In genomic region chr2:25797635-25798034, GRCm38 (mm10) we compare ENCODE assay signal across 31 mouse cellular contexts. TPM values are rescaled to one million over a fixed set of nuclear protein-coding genes. Genes with fewer than 3 reads are reported as not detected.
DNase-seq lines count a peak whose midpoint lies in the region; TF ChIP-seq lines count a peak whose summit lies in the region.
"Had no signal": no experiment of that assay in that cellular context is flagged by ENCODE, and none has a peak within 500 bp of the region (broad histone marks: within the 10 kb centered on the region; RNA-seq: fewer than 3 reads in every experiment).

No protein-coding gene starts in this region.

- H3K27ac ChIP-seq in thymus, adult 2 months (ENCODE audit: control insufficient read depth, insufficient read depth, low read length): no peak overlapping the region
- H3K27ac ChIP-seq: embryonic facial prominence, embryonic 12.5 days; heart, embryonic 15.5 days; intestine, embryonic 15.5 days; left cerebral cortex, adult 2 months; liver, embryonic 15.5 days; neural tube, embryonic 15.5 days; stomach, embryonic 15.5 days had no signal

- TF ChIP-seq CTCF in C2C12 (IDR thresholded peaks at IDR 0.05; ENCODE audit: control insufficient read depth, insufficient read depth, insufficient read length): no peak
- no peak for TF ChIP-seq CTCF in thymus, adult 2 months (IDR thresholded peaks at IDR 0.05; ENCODE audit: borderline replicate concordance, control insufficient read depth, extremely low read depth, insufficient read depth, low read length, poor library complexity)

- no peaks in the 10 kb centered on the region for H3K4me1 ChIP-seq in thymus, adult 2 months (replicated peaks; ENCODE audit: control insufficient read depth, insufficient read depth, low read length)
- H3K4me1 ChIP-seq: embryonic facial prominence, embryonic 12.5 days; heart, embryonic 15.5 days; intestine, embryonic 15.5 days; liver, embryonic 15.5 days; stomach, embryonic 15.5 days had no signal

- TF ChIP-seq POLR2A in thymus, adult 2 months (IDR thresholded peaks at IDR 0.05; ENCODE audit: control insufficient read depth, extremely low read depth, insufficient read depth, low read length, poor library complexity): no peak

- intact Hi-C loops in gastrocnemius, postnatal 14 days (cut with DNase I; ENCODE audit: low total_unique reads): no loop called here

- H3K27me3 ChIP-seq in C2C12 (ENCODE audit: control insufficient read depth, insufficient read depth, insufficient read length): peaks cover 19% of the 10 kb centered on the region
- no peaks in the 10 kb centered on the region for H3K27me3 ChIP-seq in thymus, adult 2 months (ENCODE audit: control insufficient read depth, insufficient read depth, low read length)
- H3K27me3 ChIP-seq: embryonic facial prominence, embryonic 12.5 days; heart, embryonic 15.5 days; intestine, embryonic 15.5 days; liver, embryonic 15.5 days; neural tube, embryonic 15.5 days; stomach, embryonic 15.5 days had no signal

- no peaks in the 10 kb centered on the region for H3K36me3 ChIP-seq in C2C12 (ENCODE audit: control insufficient read depth, insufficient read depth)
- H3K36me3 ChIP-seq in thymus, adult 2 months (ENCODE audit: control insufficient read depth, insufficient read depth, low read length): no peaks in the 10 kb centered on the region
- H3K36me3 ChIP-seq: embryonic facial prominence, embryonic 12.5 days; heart, embryonic 15.5 days; intestine, embryonic 15.5 days; liver, embryonic 15.5 days; neural tube, embryonic 15.5 days; stomach, embryonic 15.5 days had no signal

- no peaks in the 10 kb centered on the region for H3K79me3 ChIP-seq in C2C12 (ENCODE audit: low read depth)

- no peak overlapping the region for H3ac ChIP-seq in C2C12 (ENCODE audit: control insufficient read depth, insufficient read length, low read depth)

- 58% methylated on average over 2 of the region's 2 CpGs for WGBS in thymus, adult 2 months

- DNase-seq in kidney, postnatal 10 days: peak; percentile 20
- no peak for DNase-seq in kidney, adult 9 months
- peak; percentile 52 for DNase-seq in brain, adult 2 months (ENCODE audit: low read depth, low spot score)
- DNase-seq in heart, postnatal 4 days: peak; percentile 27
- DNase-seq in gastrocnemius, postnatal 14 days: no peak
- no peak for DNase-seq in thymus, adult 2 months
- DNase-seq: adrenal gland, adult 8-10 months; cerebellum, adult 18-20 months; cerebellum, postnatal 25 days; forebrain, postnatal 0 days; kidney, postnatal 36 days; liver; lung, postnatal 4 days had no signal

- no peak overlapping the region for H3K4me3 ChIP-seq in C2C12 (ENCODE audit: insufficient read depth, poor library complexity, severe bottlenecking)
- H3K4me3 ChIP-seq in thymus, adult 2 months (ENCODE audit: control insufficient read depth, insufficient read depth, low read length): no peak overlapping the region
- H3K4me3 ChIP-seq: embryonic facial prominence, embryonic 12.5 days; heart, embryonic 15.5 days; intestine, embryonic 15.5 days; left cerebral cortex, adult 2 months; liver, embryonic 15.5 days; neural tube, embryonic 15.5 days; stomach, embryonic 15.5 days had no signal

- no peaks in the 10 kb centered on the region for H3K79me2 ChIP-seq in C2C12 (ENCODE audit: control insufficient read depth, insufficient read depth)

TF ChIP-seq in C2C12, 6 proteins besides CTCF, POLR2A, EP300 and RAD21:
- no peak for TF ChIP-seq CEBPB (IDR thresholded peaks at IDR 0.05; ENCODE audit: low read depth)
- no peak for TF ChIP-seq MYOG (IDR thresholded peaks at IDR 0.05; ENCODE audit: control insufficient read depth, extremely low read depth, insufficient read length)
- no peak for TF ChIP-seq FOSL1 (IDR thresholded peaks at IDR 0.05; ENCODE audit: insufficient read depth, low read length, poor library complexity, severe bottlenecking)
- no peak for TF ChIP-seq MAX (IDR thresholded peaks at IDR 0.05)
- TF ChIP-seq MYOD1 (IDR thresholded peaks at IDR 0.05; ENCODE audit: control insufficient read depth, insufficient read length, low read depth): peak; percentile 64

RNA-seq across cellular contexts. Expression of gene Gm13539, which starts 15.6 kb away (rescaled TPM):
- polyA plus RNA-seq in C2C12 (2012; fragmentation: generic; extraction: Trizol): not detected
- total RNA-seq in heart, postnatal 4 days (2021): not detected
- not detected for total RNA-seq in gastrocnemius, postnatal 14 days (2021)
- 1.0 and 2.4 TPM in 2 replicates for polyA plus RNA-seq in thymus, adult 2 months (2012; rRNA removed)
- total RNA-seq: adrenal gland, adult 8-10 months; forebrain, postnatal 0 days; gastrocnemius, postnatal 4 days; left cerebral cortex, adult 2 months; left cerebral cortex, postnatal 36 days; megakaryocyte-erythroid progenitor cell, adult 5-6 weeks had no signal
- polyA plus RNA-seq: activated CD4-positive, CD25-positive, alpha-beta regulatory T cell, adult 4 months; embryonic facial prominence, embryonic 12.5 days; forebrain, embryonic 11.5 days; forebrain, postnatal 0 days; heart, embryonic 15.5 days; hindbrain, embryonic 16.5 days; intestine, embryonic 15.5 days; kidney, embryonic 14.5 days; liver, embryonic 15.5 days; lung, embryonic 16.5 days; midbrain, embryonic 16.5 days; neural tube, embryonic 15.5 days; stomach, embryonic 15.5 days; urinary bladder, adult 2 months had no signal

RNA-seq across cellular contexts. Expression of gene Glt6d1, which starts 18.0 kb away (rescaled TPM):
- not detected for polyA plus RNA-seq in C2C12 (2012; fragmentation: generic; extraction: Trizol)
- not detected for total RNA-seq in heart, postnatal 4 days (2021)
- total RNA-seq in gastrocnemius, postnatal 14 days (2021): not detected
- not detected in 2 replicates for polyA plus RNA-seq in thymus, adult 2 months (2012; rRNA removed)
- total RNA-seq: adrenal gland, adult 8-10 months; forebrain, postnatal 0 days; gastrocnemius, postnatal 4 days; left cerebral cortex, adult 2 months; left cerebral cortex, postnatal 36 days; megakaryocyte-erythroid progenitor cell, adult 5-6 weeks had no signal
- polyA plus RNA-seq: activated CD4-positive, CD25-positive, alpha-beta regulatory T cell, adult 4 months; embryonic facial prominence, embryonic 12.5 days; forebrain, embryonic 11.5 days; forebrain, postnatal 0 days; heart, embryonic 15.5 days; hindbrain, embryonic 16.5 days; intestine, embryonic 15.5 days; kidney, embryonic 14.5 days; liver, embryonic 15.5 days; lung, embryonic 16.5 days; midbrain, embryonic 16.5 days; neural tube, embryonic 15.5 days; stomach, embryonic 15.5 days; urinary bladder, adult 2 months had no signal

RNA-seq across cellular contexts. Expression of gene Lcn11, which starts 20.8 kb away (rescaled TPM):
- not detected for polyA plus RNA-seq in C2C12 (2012; fragmentation: generic; extraction: Trizol)
- total RNA-seq in heart, postnatal 4 days (2021): not detected
- total RNA-seq in gastrocnemius, postnatal 14 days (2021): not detected
- 0.23 and 0.49 TPM in 2 replicates for polyA plus RNA-seq in thymus, adult 2 months (2012; rRNA removed)
- total RNA-seq: adrenal gland, adult 8-10 months; forebrain, postnatal 0 days; gastrocnemius, postnatal 4 days; left cerebral cortex, adult 2 months; left cerebral cortex, postnatal 36 days; megakaryocyte-erythroid progenitor cell, adult 5-6 weeks had no signal
- polyA plus RNA-seq: activated CD4-positive, CD25-positive, alpha-beta regulatory T cell, adult 4 months; embryonic facial prominence, embryonic 12.5 days; forebrain, embryonic 11.5 days; forebrain, postnatal 0 days; heart, embryonic 15.5 days; hindbrain, embryonic 16.5 days; intestine, embryonic 15.5 days; kidney, embryonic 14.5 days; liver, embryonic 15.5 days; lung, embryonic 16.5 days; midbrain, embryonic 16.5 days; neural tube, embryonic 15.5 days; stomach, embryonic 15.5 days; urinary bladder, adult 2 months had no signal

RNA-seq across cellular contexts. Expression of gene Lcn9, which starts 25.3 kb away (rescaled TPM):
- polyA plus RNA-seq in C2C12 (2012; fragmentation: generic; extraction: Trizol): not detected
- total RNA-seq in heart, postnatal 4 days (2021): not detected
- total RNA-seq in gastrocnemius, postnatal 14 days (2021): not detected
- not detected in 2 replicates for polyA plus RNA-seq in thymus, adult 2 months (2012; rRNA removed)
- total RNA-seq: adrenal gland, adult 8-10 months; forebrain, postnatal 0 days; gastrocnemius, postnatal 4 days; left cerebral cortex, adult 2 months; left cerebral cortex, postnatal 36 days; megakaryocyte-erythroid progenitor cell, adult 5-6 weeks had no signal
- polyA plus RNA-seq: activated CD4-positive, CD25-positive, alpha-beta regulatory T cell, adult 4 months; embryonic facial prominence, embryonic 12.5 days; forebrain, embryonic 11.5 days; forebrain, postnatal 0 days; heart, embryonic 15.5 days; hindbrain, embryonic 16.5 days; intestine, embryonic 15.5 days; kidney, embryonic 14.5 days; liver, embryonic 15.5 days; lung, embryonic 16.5 days; midbrain, embryonic 16.5 days; neural tube, embryonic 15.5 days; stomach, embryonic 15.5 days; urinary bladder, adult 2 months had no signal

RNA-seq across cellular contexts. Expression of gene Lcn3, which starts 32.3 kb away (rescaled TPM):
- polyA plus RNA-seq in C2C12 (2012; fragmentation: generic; extraction: Trizol): not detected
- total RNA-seq in heart, postnatal 4 days (2021): not detected
- not detected for total RNA-seq in gastrocnemius, postnatal 14 days (2021)
- 0.16 TPM in 1 of 2 replicates, not detected in the other for polyA plus RNA-seq in thymus, adult 2 months (2012; rRNA removed)
- total RNA-seq: adrenal gland, adult 8-10 months; forebrain, postnatal 0 days; gastrocnemius, postnatal 4 days; left cerebral cortex, adult 2 months; left cerebral cortex, postnatal 36 days; megakaryocyte-erythroid progenitor cell, adult 5-6 weeks had no signal
- polyA plus RNA-seq: activated CD4-positive, CD25-positive, alpha-beta regulatory T cell, adult 4 months; embryonic facial prominence, embryonic 12.5 days; forebrain, embryonic 11.5 days; forebrain, postnatal 0 days; heart, embryonic 15.5 days; hindbrain, embryonic 16.5 days; intestine, embryonic 15.5 days; liver, embryonic 15.5 days; lung, embryonic 16.5 days; midbrain, embryonic 16.5 days; neural tube, embryonic 15.5 days; stomach, embryonic 15.5 days; urinary bladder, adult 2 months had no signal

Comparison
In these comparisons a context has a peak if more than half of its experiments do, and no peak if none do; other contexts are left out.
1. DNase-seq: peak in kidney, postnatal 10 days (single experiment), brain, adult 2 months (single experiment) and heart, postnatal 4 days (single experiment); none in kidney, adult 9 months (single experiment), gastrocnemius, postnatal 14 days (single experiment) and thymus, adult 2 months (single experiment).